Mouse (Mus musculus): ENCODE data around the gene Taf5l. TPM values are rescaled to one million over a fixed set of nuclear protein-coding genes. Genes with fewer than 3 reads are reported as not detected.
A peak's percentile ranks its signal among the peaks of the same experiment; 100 is the strongest.

Taf5l gene
- polyA plus RNA-seq, 1 experiment from 2014 or later = 18.0 TPM

DNA sequence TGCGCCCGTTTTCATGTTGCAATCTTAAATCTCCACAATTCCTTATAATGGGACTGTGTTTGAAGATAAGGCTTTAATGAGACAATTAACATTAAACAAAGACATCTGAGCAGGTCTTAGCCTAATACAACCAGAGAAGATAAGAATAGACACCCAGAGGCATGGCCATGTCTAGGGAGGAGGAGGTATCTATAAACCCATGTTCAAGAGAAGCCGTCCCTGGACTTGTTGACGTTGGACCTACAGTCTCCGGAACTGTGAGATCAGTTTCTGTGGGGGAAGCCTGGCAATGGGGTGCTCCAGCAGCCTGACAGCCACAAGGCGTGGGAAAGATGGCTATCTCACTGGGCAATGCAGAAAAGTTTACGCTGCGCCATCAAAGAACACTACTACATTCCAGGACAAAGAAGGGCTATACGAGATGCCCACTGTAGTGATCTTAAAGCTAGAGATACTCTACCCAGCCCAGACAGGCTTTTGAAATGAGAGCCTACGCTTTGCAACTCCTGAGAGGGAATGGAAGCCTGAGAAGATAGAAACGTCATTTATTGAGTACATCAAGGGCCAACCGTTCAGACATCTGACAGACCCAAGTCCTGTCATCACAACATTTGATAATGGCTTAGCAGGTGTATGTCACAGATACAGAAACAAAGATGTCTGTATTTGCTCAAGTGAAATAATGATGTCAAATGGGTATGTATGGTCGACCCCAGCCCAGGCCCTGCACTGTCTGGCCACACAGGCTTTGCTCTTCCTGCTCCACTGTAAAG is 30.7 kb downstream of the Taf5l start:
- H3K36me3 ChIP-seq (ENCODE audit: control insufficient read depth, insufficient read depth, low read length) = no peaks in the 10 kb centered on the region
- H3K4me1 ChIP-seq (replicated peaks; ENCODE audit: control insufficient read depth, insufficient read depth) = peaks cover 4% of the 10 kb centered on the region; the same call in 1 of the 2 replicates
- H3K9ac ChIP-seq (ENCODE audit: low read length) = no peak overlapping the region
- ATAC-seq (ENCODE audit: low FRiP score, low TSS enrichment) (no peak), DNase-seq (ENCODE audit: low spot score) (no peak)
- no peak overlapping the region for H3K4me2 ChIP-seq (replicated peaks; ENCODE audit: low read depth)
- no peak overlapping the region for H3K27ac ChIP-seq (replicated peaks)
- H3K27me3 ChIP-seq (ENCODE audit: control insufficient read depth, insufficient read depth, low read length) = no peaks in the 10 kb centered on the region
- TF ChIP-seq CTCF (IDR thresholded peaks at IDR 0.05; ENCODE audit: low read depth) (no peak), EP300 (optimal IDR thresholded peaks at IDR 0.05) (no peak)
- 68% methylated on average over 13 of the region's 13 CpGs for WGBS
- no peak overlapping the region for H3K4me3 ChIP-seq (ENCODE audit: low read depth, low read length)
- no peaks in the 10 kb centered on the region for H3K9me3 ChIP-seq (ENCODE audit: control insufficient read depth, low read length)

DNA sequence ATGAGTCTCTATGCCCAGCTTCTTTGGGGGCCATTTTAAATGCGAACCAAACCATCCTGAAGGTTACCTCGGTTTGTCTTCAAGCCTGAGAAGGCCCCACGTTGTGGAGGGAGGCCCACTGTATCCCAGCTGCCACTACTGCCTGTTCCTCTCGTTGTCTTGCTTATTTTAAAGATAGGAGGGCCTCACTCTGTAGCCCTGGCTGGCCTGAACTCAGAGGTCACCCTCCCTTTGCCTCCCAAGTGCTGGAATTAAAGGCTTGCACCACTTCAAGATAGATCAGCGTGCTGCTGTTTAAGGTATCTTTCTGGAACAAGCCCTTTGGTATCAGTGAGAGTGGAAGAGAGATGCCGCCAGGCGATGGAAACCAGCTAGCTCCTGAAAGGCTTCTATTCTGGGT is 32.1 kb downstream of the Taf5l start:
- ATAC-seq (ENCODE audit: low FRiP score, low TSS enrichment) = no peak
- H3K9ac ChIP-seq (ENCODE audit: low read length) = no peak overlapping the region
- H3K27ac ChIP-seq (replicated peaks) = peak overlapping the region; percentile 58

DNA sequence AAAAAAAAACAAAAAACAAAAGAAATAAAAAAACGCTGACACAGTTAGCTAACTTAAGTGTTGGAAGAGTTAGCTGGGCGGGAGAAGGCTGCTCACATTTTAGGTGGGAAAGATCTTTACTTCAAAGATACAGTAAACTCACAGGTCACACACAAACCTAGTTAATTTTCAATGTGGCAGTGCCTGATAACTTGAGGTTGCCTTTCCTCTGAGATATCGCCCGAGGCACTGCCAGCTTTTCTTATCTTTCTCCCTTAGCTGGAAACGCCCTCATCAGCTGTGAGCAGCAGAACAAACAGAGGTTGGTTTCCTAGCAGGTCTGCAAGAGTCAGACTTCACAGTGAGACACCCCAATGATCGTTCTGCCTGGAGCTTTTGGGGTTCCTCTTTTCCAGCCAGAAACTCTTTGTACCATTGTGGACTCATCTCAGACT is 32.6 kb downstream of the Taf5l start:
- no peaks in the 10 kb centered on the region for H3K9me3 ChIP-seq (ENCODE audit: control insufficient read depth, low read length)
- no peaks in the 10 kb centered on the region for H3K27me3 ChIP-seq (ENCODE audit: control insufficient read depth, insufficient read depth, low read length)
- H3K36me3 ChIP-seq (ENCODE audit: control insufficient read depth, insufficient read depth, low read length) = no peaks in the 10 kb centered on the region
- 36% methylated on average over 6 of the region's 6 CpGs for WGBS
- H3K4me1 ChIP-seq (replicated peaks; ENCODE audit: control insufficient read depth, insufficient read depth) = no peaks in the 10 kb centered on the region
- H3K4me3 ChIP-seq (ENCODE audit: low read depth, low read length) = no peak overlapping the region
- DNase-seq (ENCODE audit: low spot score) (peak; percentile 82), ATAC-seq (ENCODE audit: low FRiP score, low TSS enrichment) (peak; percentile 67)
- H3K4me2 ChIP-seq (replicated peaks; ENCODE audit: low read depth) = no peak overlapping the region
- H3K9ac ChIP-seq (ENCODE audit: low read length) = no peak overlapping the region
- peak overlapping the region; percentile 58 for H3K27ac ChIP-seq (replicated peaks)
- TF ChIP-seq EP300 (optimal IDR thresholded peaks at IDR 0.05) = no peak
- TF ChIP-seq CTCF (IDR thresholded peaks at IDR 0.05; ENCODE audit: low read depth) = no peak

More for the DNA sequence above, 32.1 kb downstream of the Taf5l start:
- Histone ChIP-seq H3K4me2 (replicated peaks; ENCODE audit: low read depth) (no peak overlapping the region), H3K4me1 (replicated peaks; ENCODE audit: control insufficient read depth, insufficient read depth) (peaks cover under 1% of the 10 kb centered on the region; the same call in 1 of the 2 replicates), H3K4me3 (ENCODE audit: low read depth, low read length) (no peak overlapping the region), H3K36me3 (ENCODE audit: control insufficient read depth, insufficient read depth, low read length) (no peaks in the 10 kb centered on the region), H3K27me3 (ENCODE audit: control insufficient read depth, insufficient read depth, low read length) (no peaks in the 10 kb centered on the region), H3K9me3 (ENCODE audit: control insufficient read depth, low read length) (no peaks in the 10 kb centered on the region)
- TF ChIP-seq CTCF (IDR thresholded peaks at IDR 0.05; ENCODE audit: low read depth) = no peak
- TF ChIP-seq EP300 (optimal IDR thresholded peaks at IDR 0.05) = no peak
- no peak for DNase-seq (ENCODE audit: low spot score)
- WGBS = 45% methylated on average over 7 of the region's 7 CpGs

DNA sequence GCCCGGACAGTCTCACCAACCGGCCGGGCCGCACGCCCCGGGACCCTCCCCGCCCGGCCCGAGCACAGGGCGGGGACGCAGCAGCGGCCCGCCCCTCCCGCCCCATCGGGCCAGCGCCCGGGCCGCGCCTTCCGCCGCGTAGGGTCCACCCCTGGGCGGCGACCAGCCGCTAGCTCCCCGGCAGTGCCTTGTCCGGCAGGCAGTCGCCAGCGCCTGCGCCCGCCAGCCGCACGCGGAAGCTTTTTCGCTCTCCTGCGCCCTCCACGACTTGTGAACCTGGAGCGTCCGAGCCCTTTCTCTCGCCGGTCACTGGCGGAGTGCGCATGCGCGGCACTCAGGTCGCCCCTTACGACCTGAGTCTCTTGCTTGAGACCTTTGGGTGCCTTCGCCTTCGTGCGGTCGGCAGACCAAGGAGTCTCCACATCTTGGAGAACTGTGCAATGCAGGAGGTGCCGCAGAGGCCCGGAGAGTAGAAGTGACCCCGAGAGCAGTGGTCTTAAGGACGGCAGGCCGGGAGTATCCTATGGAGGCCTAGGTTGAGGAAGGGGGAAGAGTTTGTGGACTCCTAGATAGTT is 38.3 kb downstream of the Taf5l start, which contains the start of gene Abcb10:
Gene Abcb10, minus strand, starts transcription at position 297 of the 575 bp plus-strand sequence.
- no peaks in the 10 kb centered on the region for H3K27me3 ChIP-seq (ENCODE audit: control insufficient read depth, insufficient read depth, low read length)
- peak within 1 kb of the TSS; percentile 95 for H3K4me2 ChIP-seq (replicated peaks; ENCODE audit: low read depth)
- ATAC-seq (ENCODE audit: low FRiP score, low TSS enrichment) = peak; percentile 97
- H3K4me1 ChIP-seq (replicated peaks; ENCODE audit: control insufficient read depth, insufficient read depth) = no peaks in the 10 kb centered on the region
- TF ChIP-seq EP300 (optimal IDR thresholded peaks at IDR 0.05) (no peak), CTCF (IDR thresholded peaks at IDR 0.05; ENCODE audit: low read depth) (peak; percentile 27; the same call in 1 of the 2 replicates)
- WGBS = under 1% methylated on average over 43 of the region's 56 CpGs
- DNase-seq (ENCODE audit: low spot score) = peak; percentile 92
- H3K9me3 ChIP-seq (ENCODE audit: control insufficient read depth, low read length) = no peaks in the 10 kb centered on the region
- H3K9ac ChIP-seq (ENCODE audit: low read length) = peak within 1 kb of the TSS; percentile 81
- no peaks in the 10 kb centered on the region for H3K36me3 ChIP-seq (ENCODE audit: control insufficient read depth, insufficient read depth, low read length)
- peak within 1 kb of the TSS; percentile 91 for H3K27ac ChIP-seq (replicated peaks)
- peak within 1 kb of the TSS; percentile 86 for H3K4me3 ChIP-seq (ENCODE audit: low read depth, low read length)

DNA sequence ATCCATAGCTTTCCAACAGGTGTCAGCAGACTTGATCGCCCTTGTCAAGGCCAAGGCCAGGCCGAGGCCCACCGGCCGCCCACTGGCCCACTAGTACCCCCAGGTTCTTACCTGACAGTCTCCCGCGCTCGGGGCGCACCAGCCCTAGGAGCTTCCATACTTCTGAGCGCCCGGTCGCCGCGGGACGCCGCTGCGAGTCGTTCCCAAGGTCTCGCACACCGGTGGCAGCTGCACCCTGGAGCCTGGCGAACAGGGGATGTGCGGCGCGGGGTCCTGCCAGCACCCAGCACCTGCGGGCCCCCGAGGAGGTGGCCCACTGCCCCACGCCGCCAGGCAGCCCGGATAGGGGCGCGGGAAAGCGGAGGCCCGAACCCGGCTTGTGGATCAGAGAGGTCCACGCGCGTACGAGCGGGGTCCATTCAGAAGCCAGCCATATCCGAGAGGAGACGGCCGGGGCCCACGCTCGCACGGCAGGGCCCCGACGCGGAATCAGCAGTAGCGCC is 38.9 kb downstream of the Taf5l start:
- DNase-seq (ENCODE audit: low spot score) (no peak), ATAC-seq (ENCODE audit: low FRiP score, low TSS enrichment) (no peak; the same call in 1 of the 2 replicates)
- Histone ChIP-seq H3K4me2 (replicated peaks; ENCODE audit: low read depth) (peak overlapping the region; percentile 95), H3K36me3 (ENCODE audit: control insufficient read depth, insufficient read depth, low read length) (no peaks in the 10 kb centered on the region), H3K27me3 (ENCODE audit: control insufficient read depth, insufficient read depth, low read length) (no peaks in the 10 kb centered on the region), H3K4me3 (ENCODE audit: low read depth, low read length) (peak overlapping the region; percentile 86), H3K4me1 (replicated peaks; ENCODE audit: control insufficient read depth, insufficient read depth) (no peaks in the 10 kb centered on the region), H3K27ac (replicated peaks) (peak overlapping the region; percentile 91), H3K9ac (ENCODE audit: low read length) (peak overlapping the region; percentile 81), H3K9me3 (ENCODE audit: control insufficient read depth, low read length) (no peaks in the 10 kb centered on the region)
- TF ChIP-seq EP300 (optimal IDR thresholded peaks at IDR 0.05) = no peak
- no peak for TF ChIP-seq CTCF (IDR thresholded peaks at IDR 0.05; ENCODE audit: low read depth)
- WGBS = under 1% methylated on average over 48 of the region's 48 CpGs
